Mouse (Mus musculus): ENCODE data around the gene Psmd4. TPM values are rescaled to one million over a fixed set of nuclear protein-coding genes. Genes with fewer than 3 reads are reported as not detected.
A peak's percentile ranks its signal among the peaks of the same experiment; 100 is the strongest.

Gene Psmd4
- polyA plus RNA-seq (2012; rRNA removed) = 114 and 150 TPM in 2 replicates
- 153 and 161 TPM in 2 replicates for polyA plus RNA-seq (2014; fragmentation: Nextera tagmentation; extraction: Ambion mirVana)

DNA sequence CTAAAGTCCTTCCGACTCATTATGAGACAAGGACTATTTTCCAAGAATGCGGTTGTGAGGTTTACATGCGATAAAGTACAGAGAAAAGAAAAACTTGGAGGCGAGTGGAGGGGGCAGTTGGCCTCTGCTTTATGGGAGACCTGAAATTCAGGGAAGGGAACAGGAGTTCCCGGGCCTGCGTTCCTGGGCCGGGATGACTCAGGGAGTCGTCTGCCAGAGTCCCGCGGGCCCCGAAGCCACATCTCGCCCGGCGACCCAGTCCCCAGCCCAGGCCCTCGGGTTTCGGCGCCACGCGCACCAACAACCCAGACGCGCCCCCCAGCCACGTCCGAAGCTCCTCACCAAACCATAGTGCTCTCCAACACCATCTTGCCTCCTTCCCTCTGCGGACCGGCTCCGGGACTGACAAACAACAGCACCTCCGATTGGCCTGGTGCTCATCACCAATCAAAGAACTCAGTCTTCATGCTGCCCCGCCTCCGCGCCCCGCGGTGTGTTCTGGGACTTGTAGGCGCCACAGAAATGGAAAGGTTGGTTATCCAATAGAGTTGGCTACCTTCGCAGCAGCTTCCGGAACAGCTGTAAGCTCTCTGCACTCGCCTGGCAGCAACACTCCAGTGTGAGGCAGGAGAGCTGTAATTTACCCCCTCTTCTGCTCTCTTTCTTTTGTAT, at the start of gene Psmd4:
Gene Psmd4, minus strand, starts transcription at position 449 of the 672 bp plus-strand sequence.
- Histone ChIP-seq H3K27ac (peak within 1 kb of the TSS; percentile 30), H3K4me3 (ENCODE audit: insufficient read depth in 1 of 2, low read depth in 2 of 2, low read length in 2 of 2) (peak within 1 kb of the TSS; percentile 79 to 82), H3K36me3 (replicated peaks; ENCODE audit: control insufficient read depth, insufficient read depth, low read depth) (peaks cover 12% of the 10 kb centered on the region), H3K4me1 (replicated peaks; ENCODE audit: control insufficient read depth in 2 of 2, insufficient read depth in 2 of 2, low read length in 1 of 2) (peaks cover 22 to 25% of the 10 kb centered on the region in 2 experiments), H3K9me3 (ENCODE audit: control insufficient read depth, low read length) (no peaks in the 10 kb centered on the region), H3K4me2 (ENCODE audit: low read depth) (peak within 1 kb of the TSS; percentile 81), H3K27me3 (ENCODE audit: control insufficient read depth, insufficient read depth, low read length) (no peaks in the 10 kb centered on the region), H3K9ac (replicated peaks) (peak within 1 kb of the TSS; percentile 81)
- DNase-seq (ENCODE audit: low read depth in 3 of 3, low spot score in 3 of 3) (peak; percentile 96 to 97 (median 97)), ATAC-seq (ENCODE audit: insufficient read depth) (peak; percentile 95)
- under 1% methylated on average over 36 of the region's 36 CpGs for WGBS (ENCODE audit: insufficient replicate concordance)
- TF ChIP-seq EP300 (IDR thresholded peaks at IDR 0.05; ENCODE audit: low read depth) (no peak), CTCF (IDR thresholded peaks at IDR 0.05; ENCODE audit: low read depth) (no peak)

DNA sequence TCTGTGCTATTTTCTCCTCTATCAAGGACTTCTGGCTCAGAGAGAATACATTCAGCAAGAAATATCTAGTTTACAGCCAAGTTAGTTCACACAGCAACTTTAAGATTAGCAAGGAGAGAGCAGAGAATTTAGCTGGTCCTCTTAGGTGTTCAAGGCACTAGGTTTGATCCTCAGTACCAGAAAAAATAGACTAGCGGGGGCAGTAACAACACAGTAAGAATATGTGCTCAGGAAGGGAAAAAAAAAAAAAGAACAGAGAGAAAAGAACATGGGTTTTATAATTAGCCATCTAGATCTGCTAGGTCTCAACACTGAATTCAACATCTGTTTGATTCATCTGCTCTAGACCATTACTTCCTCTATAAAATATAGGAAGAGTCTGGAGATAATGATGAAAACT, 45.7 kb upstream of the Psmd4 start:
- Histone ChIP-seq H3K4me2 (ENCODE audit: low read depth) (no peak overlapping the region), H3K9me3 (ENCODE audit: control insufficient read depth, low read length) (no peaks in the 10 kb centered on the region), H3K27ac (no peak overlapping the region), H3K27me3 (ENCODE audit: control insufficient read depth, insufficient read depth, low read length) (no peaks in the 10 kb centered on the region), H3K4me1 (replicated peaks; ENCODE audit: control insufficient read depth in 2 of 2, insufficient read depth in 2 of 2, low read length in 1 of 2) (no peaks in the 10 kb centered on the region), H3K4me3 (ENCODE audit: insufficient read depth in 1 of 2, low read depth in 2 of 2, low read length in 2 of 2) (no peak overlapping the region), H3K9ac (replicated peaks) (no peak overlapping the region), H3K36me3 (replicated peaks; ENCODE audit: control insufficient read depth, insufficient read depth, low read depth) (no peaks in the 10 kb centered on the region; the same call in none of the 2 replicates)
- 87% methylated on average over 1 of the region's 1 CpGs for WGBS (ENCODE audit: insufficient replicate concordance)
- no peak for DNase-seq (ENCODE audit: low read depth in 3 of 3, low spot score in 3 of 3)
- no peak for TF ChIP-seq EP300 (IDR thresholded peaks at IDR 0.05; ENCODE audit: low read depth)
- TF ChIP-seq CTCF (IDR thresholded peaks at IDR 0.05; ENCODE audit: low read depth) = no peak
- no peak for ATAC-seq (ENCODE audit: insufficient read depth)

DNA sequence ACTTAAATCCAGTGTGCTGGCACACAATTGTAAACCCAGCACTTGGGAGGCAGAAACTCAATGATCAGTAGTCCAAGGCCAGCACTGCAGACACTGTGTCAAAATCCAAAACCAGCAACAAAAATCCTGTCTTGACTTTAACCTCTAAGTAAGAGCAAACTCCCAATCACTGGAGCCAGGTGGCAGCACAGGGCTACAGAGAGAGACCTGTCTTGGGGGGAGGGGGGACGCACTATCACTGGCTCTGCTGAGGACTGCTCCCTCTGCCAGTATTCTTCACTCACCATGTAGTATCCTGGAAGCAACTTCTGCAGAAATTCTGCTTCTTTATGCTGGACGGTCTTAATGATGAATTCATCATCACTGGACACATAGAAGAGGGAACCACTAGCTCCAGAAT, 29.2 kb upstream of the Psmd4 start:
- H3K27ac ChIP-seq = no peak overlapping the region
- WGBS (ENCODE audit: insufficient replicate concordance) = 91% methylated on average over 2 of the region's 2 CpGs
- no peaks in the 10 kb centered on the region for H3K27me3 ChIP-seq (ENCODE audit: control insufficient read depth, insufficient read depth, low read length)
- no peaks in the 10 kb centered on the region for H3K9me3 ChIP-seq (ENCODE audit: control insufficient read depth, low read length)
- peaks cover 69% of the 10 kb centered on the region for H3K36me3 ChIP-seq (replicated peaks; ENCODE audit: control insufficient read depth, insufficient read depth, low read depth)
- no peak for DNase-seq (ENCODE audit: low read depth in 3 of 3, low spot score in 3 of 3)
- no peak overlapping the region for H3K4me3 ChIP-seq (ENCODE audit: insufficient read depth in 1 of 2, low read depth in 2 of 2, low read length in 2 of 2)
- TF ChIP-seq EP300 (IDR thresholded peaks at IDR 0.05; ENCODE audit: low read depth) (no peak), CTCF (IDR thresholded peaks at IDR 0.05; ENCODE audit: low read depth) (no peak)
- no peak overlapping the region for H3K9ac ChIP-seq (replicated peaks)
- no peaks in the 10 kb centered on the region for H3K4me1 ChIP-seq (replicated peaks; ENCODE audit: control insufficient read depth in 2 of 2, insufficient read depth in 2 of 2, low read length in 1 of 2)
- H3K4me2 ChIP-seq (ENCODE audit: low read depth) = no peak overlapping the region
- no peak for ATAC-seq (ENCODE audit: insufficient read depth)

DNA sequence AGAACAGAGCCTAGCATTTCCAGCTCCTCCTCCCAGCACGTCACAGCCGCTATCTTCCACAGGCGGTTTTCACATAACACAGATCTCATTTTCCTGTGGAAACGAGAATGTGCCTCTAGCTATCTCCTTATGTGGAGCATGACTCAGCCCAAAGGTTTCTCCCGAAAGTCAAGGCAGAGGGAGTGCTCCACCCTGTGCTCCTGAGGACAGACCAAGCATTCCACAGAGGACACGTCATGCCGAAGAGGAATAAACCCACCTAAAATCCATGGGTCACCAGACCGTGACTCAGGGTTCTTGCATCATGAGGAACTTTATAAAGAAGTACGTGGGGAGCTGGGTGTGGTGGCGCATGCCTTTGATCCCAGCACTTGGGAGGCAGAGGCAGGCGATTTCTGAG, 24.2 kb upstream of the Psmd4 start:
- no peaks in the 10 kb centered on the region for H3K4me1 ChIP-seq (replicated peaks; ENCODE audit: control insufficient read depth in 2 of 2, insufficient read depth in 2 of 2, low read length in 1 of 2)
- 81% methylated on average over 11 of the region's 11 CpGs for WGBS (ENCODE audit: insufficient replicate concordance)
- DNase-seq (ENCODE audit: low read depth in 3 of 3, low spot score in 3 of 3) = no peak

DNA sequence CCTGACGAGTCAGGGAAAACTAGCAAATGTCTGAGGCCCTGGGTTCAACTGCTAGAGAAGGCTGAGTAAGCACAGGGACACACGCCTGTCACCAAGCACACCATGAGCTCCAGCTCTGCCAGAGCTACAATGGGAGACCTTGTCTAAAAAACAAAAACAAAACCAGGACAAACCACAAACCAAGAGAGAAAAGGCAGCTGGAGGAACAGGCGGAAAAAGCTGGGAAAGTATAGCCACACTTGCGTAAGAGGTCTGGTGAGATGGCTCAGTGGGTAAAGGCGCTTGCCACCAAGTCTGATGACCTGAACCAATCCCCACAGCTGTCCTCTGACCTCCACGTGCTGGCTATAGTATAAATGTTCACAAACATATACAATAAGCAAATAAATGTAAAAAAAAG, 23.7 kb upstream of the Psmd4 start:
- Histone ChIP-seq H3K4me2 (ENCODE audit: low read depth) (no peak overlapping the region), H3K9ac (replicated peaks) (no peak overlapping the region), H3K9me3 (ENCODE audit: control insufficient read depth, low read length) (no peaks in the 10 kb centered on the region), H3K27me3 (ENCODE audit: control insufficient read depth, insufficient read depth, low read length) (no peaks in the 10 kb centered on the region), H3K4me1 (replicated peaks; ENCODE audit: control insufficient read depth in 2 of 2, insufficient read depth in 2 of 2, low read length in 1 of 2) (no peaks in the 10 kb centered on the region), H3K36me3 (replicated peaks; ENCODE audit: control insufficient read depth, insufficient read depth, low read depth) (peaks cover 83% of the 10 kb centered on the region), H3K4me3 (ENCODE audit: insufficient read depth in 1 of 2, low read depth in 2 of 2, low read length in 2 of 2) (no peak overlapping the region), H3K27ac (no peak overlapping the region)
- DNase-seq (ENCODE audit: low read depth in 3 of 3, low spot score in 3 of 3) (no peak), ATAC-seq (ENCODE audit: insufficient read depth) (no peak)
- 81% methylated on average over 6 of the region's 6 CpGs for WGBS (ENCODE audit: insufficient replicate concordance)
- TF ChIP-seq CTCF (IDR thresholded peaks at IDR 0.05; ENCODE audit: low read depth) (no peak), EP300 (IDR thresholded peaks at IDR 0.05; ENCODE audit: low read depth) (no peak)

More for the DNA sequence above, 24.2 kb upstream of the Psmd4 start:
- Histone ChIP-seq H3K27me3 (ENCODE audit: control insufficient read depth, insufficient read depth, low read length) (no peaks in the 10 kb centered on the region), H3K27ac (no peak overlapping the region), H3K36me3 (replicated peaks; ENCODE audit: control insufficient read depth, insufficient read depth, low read depth) (peaks cover 83% of the 10 kb centered on the region), H3K4me2 (ENCODE audit: low read depth) (no peak overlapping the region), H3K9ac (replicated peaks) (no peak overlapping the region), H3K9me3 (ENCODE audit: control insufficient read depth, low read length) (no peaks in the 10 kb centered on the region), H3K4me3 (ENCODE audit: insufficient read depth in 1 of 2, low read depth in 2 of 2, low read length in 2 of 2) (no peak overlapping the region)
- ATAC-seq (ENCODE audit: insufficient read depth) = no peak
- TF ChIP-seq CTCF (IDR thresholded peaks at IDR 0.05; ENCODE audit: low read depth) = no peak
- TF ChIP-seq EP300 (IDR thresholded peaks at IDR 0.05; ENCODE audit: low read depth) = no peak

Data from liver, embryonic 14.5 days (tissue).